Mouse (Mus musculus) forebrain, embryonic 13.5 days (tissue): Measurements from ENCODE around the gene Uggt1. TPM values are rescaled to one million over a fixed set of nuclear protein-coding genes. Genes with fewer than 3 reads are reported as not detected.

Experiments
- ATAC-seq: fragments of 200-750 bp; cut with Nextera tagmentation; 2 replicates; pipeline ENCODE4 v1.8.0; 2017
- H3K27ac ChIP-seq: fragments of 300-500 bp; sonication (generic); 2 replicates; pipeline ENCODE4 v1.5.1; 2015; ENCODE audit warnings: inconsistent platforms, mild to moderate bottlenecking, moderate library complexity
- H3K27me3 ChIP-seq: fragments of 300-500 bp; sonication (generic); 2 replicates; pipeline ENCODE4 v1.6.1; 2015; ENCODE audit warnings: mild to moderate bottlenecking, inconsistent platforms
- H3K36me3 ChIP-seq: fragments of 300-500 bp; sonication (generic); 2 replicates; pipeline ENCODE4 v1.6.1; 2015; ENCODE audit warnings: mild to moderate bottlenecking, inconsistent platforms; ENCODE audit not compliant: poor library complexity, severe bottlenecking
- H3K4me1 ChIP-seq: fragments of 300-500 bp; sonication (generic); 2 replicates; pipeline ENCODE4 v1.6.1; 2015; ENCODE audit warnings: inconsistent platforms
- H3K4me2 ChIP-seq: fragments of 300-500 bp; sonication (generic); 2 replicates; pipeline ENCODE4 v1.6.1; 2015; ENCODE audit warnings: inconsistent platforms, mild to moderate bottlenecking, moderate library complexity
- H3K4me3 ChIP-seq: fragments of 300-500 bp; sonication (generic); 2 replicates; pipeline ENCODE4 v1.5.1; 2015; ENCODE audit warnings: mild to moderate bottlenecking, inconsistent platforms
- H3K9ac ChIP-seq: fragments of 300-500 bp; sonication (generic); 2 replicates; pipeline ENCODE4 v1.6.1; 2015; ENCODE audit warnings: mild to moderate bottlenecking, inconsistent platforms
- H3K9me3 ChIP-seq: fragments of 300-500 bp; sonication (generic); replicated peaks from 2 replicates; pipeline ENCODE4 v1.6.1; 2016; ENCODE audit warnings: inconsistent platforms
- WGBS: fragments of 180-500 bp; shearing (Covaris S2); methylation state at CpG from one replicate; pipeline ENCODE4 v1.1.7; 2015; 5-methylcytosine and 5-hydroxymethylcytosine counted together
- polyA plus RNA-seq: library from polyadenylated mRNA; unstranded; fragments of >200 nt; fragmentation: Nextera tagmentation; extraction: Ambion mirVana; gene quantifications from 2 replicates; pipeline ENCODE4 v1.2.1, GENCODE M21; 2015

Gene Uggt1
- polyA plus RNA-seq, 1 experiment from 2014 or later: 47.4 TPM

- H3K27me3 ChIP-seq: peaks cover 26% of the 10 kb centered on the region
- peak overlapping the region; percentile 24 for H3K4me3 ChIP-seq
- peak overlapping the region; percentile 49 for H3K4me2 ChIP-seq
- no peak overlapping the region for H3K27ac ChIP-seq
- 11% methylated on average over 25 of the region's 25 CpGs for WGBS
- H3K4me1 ChIP-seq: peaks cover 7% of the 10 kb centered on the region; the same call in 1 of the 2 replicates
- H3K9me3 ChIP-seq: peaks cover 6% of the 10 kb centered on the region; the same call in 1 of the 2 replicates
- peak; percentile 39; the same call in 1 of the 2 replicates for ATAC-seq
- 0 out of 2 replicates have a peak overlapping the region, but pooled peaks have one; percentile 30 for H3K9ac ChIP-seq
- no peaks in the 10 kb centered on the region for H3K36me3 ChIP-seq
These were observed 10.3 kb upstream of the Uggt1 start for GRCm38 (mm10) chr1:36254635-36255360.

GRCm38 (mm10) chr1:36252791-36253190, 8.3 kb upstream of the Uggt1 start:
- Histone ChIP-seq H3K27ac (no peak overlapping the region), H3K9me3 (0 out of 2 replicates have a peak, but pooled peaks cover 6% of the 10 kb centered on the region), H3K4me2 (no peak overlapping the region), H3K27me3 (peaks cover 25% of the 10 kb centered on the region), H3K9ac (no peak overlapping the region), H3K4me3 (no peak overlapping the region), H3K4me1 (peaks cover 7% of the 10 kb centered on the region; the same call in 1 of the 2 replicates), H3K36me3 (no peaks in the 10 kb centered on the region)
- WGBS: 6% methylated on average over 6 of the region's 6 CpGs
- peak; percentile 75 for ATAC-seq

GRCm38 (mm10) chr1:36251426-36251825, 6.9 kb upstream of the Uggt1 start:
- peaks cover 21% of the 10 kb centered on the region for H3K27me3 ChIP-seq
- ATAC-seq: no peak
- peaks cover 13% of the 10 kb centered on the region; the same call in 1 of the 2 replicates for H3K4me1 ChIP-seq
- H3K36me3 ChIP-seq: no peaks in the 10 kb centered on the region
- 4% methylated on average over 9 of the region's 9 CpGs for WGBS
- no peak overlapping the region; the same call in 1 of the 2 replicates for H3K4me2 ChIP-seq
- H3K9me3 ChIP-seq: 0 out of 2 replicates have a peak, but pooled peaks cover 3% of the 10 kb centered on the region
- H3K9ac ChIP-seq: no peak overlapping the region
- H3K27ac ChIP-seq: no peak overlapping the region
- no peak overlapping the region for H3K4me3 ChIP-seq

GRCm38 (mm10) chr1:36246688-36247087, 2.2 kb upstream of the Uggt1 start:
- Histone ChIP-seq H3K4me1 (peaks cover 26% of the 10 kb centered on the region), H3K9me3 (no peaks in the 10 kb centered on the region), H3K9ac (no peak overlapping the region), H3K36me3 (no peaks in the 10 kb centered on the region), H3K4me2 (no peak overlapping the region), H3K27ac (no peak overlapping the region), H3K4me3 (no peak overlapping the region), H3K27me3 (no peaks in the 10 kb centered on the region)
- ATAC-seq: no peak
- WGBS: 49% methylated on average over 6 of the region's 6 CpGs

- no peak overlapping the region for H3K9ac ChIP-seq
- H3K4me3 ChIP-seq: no peak overlapping the region
- H3K4me1 ChIP-seq: peaks cover 33% of the 10 kb centered on the region
- H3K27ac ChIP-seq: no peak overlapping the region
- WGBS: 92% methylated on average over 4 of the region's 4 CpGs
- no peaks in the 10 kb centered on the region for H3K36me3 ChIP-seq
- H3K4me2 ChIP-seq: peak overlapping the region; percentile 88
- no peaks in the 10 kb centered on the region for H3K27me3 ChIP-seq
- H3K9me3 ChIP-seq: no peaks in the 10 kb centered on the region
- ATAC-seq: no peak
These were observed 302 bp upstream of the Uggt1 start for GRCm38 (mm10) chr1:36244828-36245215.

- Histone ChIP-seq H3K9ac (peak overlapping the region; percentile 89), H3K9me3 (no peaks in the 10 kb centered on the region), H3K4me3 (peak overlapping the region; percentile 94), H3K27me3 (no peaks in the 10 kb centered on the region), H3K36me3 (no peaks in the 10 kb centered on the region), H3K4me2 (peak overlapping the region; percentile 88), H3K4me1 (peaks cover 36% of the 10 kb centered on the region), H3K27ac (peak overlapping the region; percentile 91)
- ATAC-seq: no peak
- 4% methylated on average over 16 of the region's 21 CpGs for WGBS
These were observed 968 bp downstream of the Uggt1 start for GRCm38 (mm10) chr1:36243447-36244057.

GRCm38 (mm10) chr1:36241903-36242429, 2.6 kb downstream of the Uggt1 start:
- Histone ChIP-seq H3K4me2 (no peak overlapping the region), H3K36me3 (no peaks in the 10 kb centered on the region), H3K27me3 (no peaks in the 10 kb centered on the region), H3K27ac (no peak overlapping the region), H3K4me1 (peaks cover 35% of the 10 kb centered on the region), H3K9ac (no peak overlapping the region), H3K4me3 (no peak overlapping the region), H3K9me3 (no peaks in the 10 kb centered on the region)
- ATAC-seq: no peak
- WGBS: 95% methylated on average over 15 of the region's 15 CpGs

GRCm38 (mm10) chr1:36240176-36240575, 4.3 kb downstream of the Uggt1 start:
- Histone ChIP-seq H3K4me2 (no peak overlapping the region), H3K27me3 (no peaks in the 10 kb centered on the region), H3K9me3 (no peaks in the 10 kb centered on the region), H3K36me3 (0 out of 2 replicates have a peak, but pooled peaks cover under 1% of the 10 kb centered on the region), H3K4me3 (no peak overlapping the region), H3K9ac (no peak overlapping the region), H3K27ac (no peak overlapping the region), H3K4me1 (peaks cover 28% of the 10 kb centered on the region)
- WGBS: 8% methylated on average over 6 of the region's 6 CpGs
- no peak for ATAC-seq

GRCm38 (mm10) chr1:36239396-36239795, 5.1 kb downstream of the Uggt1 start:
- Histone ChIP-seq H3K27ac (no peak overlapping the region), H3K4me3 (no peak overlapping the region), H3K4me1 (peaks cover 28% of the 10 kb centered on the region), H3K4me2 (no peak overlapping the region), H3K9me3 (no peaks in the 10 kb centered on the region), H3K27me3 (no peaks in the 10 kb centered on the region), H3K9ac (no peak overlapping the region), H3K36me3 (peaks cover 7% of the 10 kb centered on the region; the same call in 1 of the 2 replicates)
- 90% methylated on average over 10 of the region's 10 CpGs for WGBS
- ATAC-seq: no peak

- Histone ChIP-seq H3K4me3 (no peak overlapping the region), H3K27ac (no peak overlapping the region), H3K4me1 (0 out of 2 replicates have a peak, but pooled peaks cover 10% of the 10 kb centered on the region), H3K9me3 (no peaks in the 10 kb centered on the region), H3K36me3 (peaks cover 23% of the 10 kb centered on the region), H3K9ac (no peak overlapping the region), H3K4me2 (no peak overlapping the region), H3K27me3 (no peaks in the 10 kb centered on the region)
- WGBS: 94% methylated on average over 2 of the region's 2 CpGs
- ATAC-seq: no peak
These were observed 8.7 kb downstream of the Uggt1 start for GRCm38 (mm10) chr1:36235855-36236254.

GRCm38 (mm10) chr1:36235057-36235639, 9.4 kb downstream of the Uggt1 start:
- H3K27me3 ChIP-seq: no peaks in the 10 kb centered on the region
- H3K36me3 ChIP-seq: peaks cover 27% of the 10 kb centered on the region
- no peak overlapping the region for H3K4me2 ChIP-seq
- no peak for ATAC-seq
- no peaks in the 10 kb centered on the region for H3K9me3 ChIP-seq
- H3K27ac ChIP-seq: no peak overlapping the region
- H3K4me3 ChIP-seq: no peak overlapping the region
- 88% methylated on average over 9 of the region's 9 CpGs for WGBS
- 0 out of 2 replicates have a peak, but pooled peaks cover 5% of the 10 kb centered on the region for H3K4me1 ChIP-seq
- H3K9ac ChIP-seq: no peak overlapping the region

- no peaks in the 10 kb centered on the region for H3K9me3 ChIP-seq
These were observed 11.3 kb downstream of the Uggt1 start for GRCm38 (mm10) chr1:36233218-36233617.

More at GRCm38 (mm10) chr1:36233218-36233617, 11.3 kb downstream of the Uggt1 start:
- no peak overlapping the region for H3K9ac ChIP-seq
- no peak overlapping the region for H3K27ac ChIP-seq
- peaks cover 37% of the 10 kb centered on the region for H3K36me3 ChIP-seq
- no peak overlapping the region for H3K4me3 ChIP-seq
- H3K27me3 ChIP-seq: no peaks in the 10 kb centered on the region
- no peak for ATAC-seq
- H3K4me1 ChIP-seq: no peaks in the 10 kb centered on the region
- WGBS: 90% methylated on average over 6 of the region's 6 CpGs
- no peak overlapping the region for H3K4me2 ChIP-seq
